Mouse (Mus musculus) testis, adult 2 months (tissue): ENCODE results near the gene Fkbp11.

Experiments used
- CTCF ChIP-seq: fragments of 200-500 bp; IDR thresholded peaks from 2 replicates; pipeline ENCODE4 v1.5.1; 2012; ENCODE audit warnings: low read depth, mild to moderate bottlenecking, inconsistent platforms, low read length, moderate library complexity; ENCODE audit not compliant: control insufficient read depth, insufficient read depth, insufficient replicate concordance
- POLR2A ChIP-seq: fragments of 200-500 bp; IDR thresholded peaks from 2 replicates; pipeline ENCODE4 v1.6.1; 2012; ENCODE audit warnings: low read depth, mild to moderate bottlenecking, inconsistent platforms, low read length, moderate library complexity; ENCODE audit not compliant: control insufficient read depth

GRCm38 (mm10) chr15:98775533-98775932 is 47.5 kb upstream of the Fkbp11 start:
- TF ChIP-seq CTCF (no peak), POLR2A (no peak)
